Mouse (Mus musculus): ENCODE data around the gene Catsperz.
"Not testable (repeated sequence)": the region's sequence is repeated elsewhere in the genome, so short reads cannot be mapped to it uniquely, and the experiment has no call there.

Catsperz gene

DNA sequence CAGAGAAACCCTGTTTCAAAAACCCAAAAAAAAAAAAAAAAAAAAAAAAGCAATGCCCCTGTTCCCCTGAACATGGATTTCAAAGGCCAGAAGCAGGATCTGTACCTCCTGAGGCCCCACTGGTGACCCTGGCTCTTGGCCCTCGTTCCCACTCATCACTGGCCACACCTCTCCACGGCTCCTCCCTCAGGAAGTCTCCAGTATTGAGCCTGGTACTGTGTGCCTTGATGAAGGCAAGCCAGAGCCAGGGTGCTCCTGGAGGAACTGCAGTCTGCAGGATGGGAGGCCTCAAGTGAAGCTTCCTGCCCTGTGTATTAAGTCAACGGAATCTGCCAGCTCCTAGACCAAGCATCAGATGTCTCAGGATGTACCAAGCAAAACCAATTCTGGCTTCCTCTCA lies 19.0 kb downstream of the Catsperz start:
- DNase-seq, result no peak

- DNase-seq, result no peak
These were observed 19.6 kb downstream of the Catsperz start for GRCm38 (mm10) chr19:6905498-6906159.

GRCm38 (mm10) chr19:6904846-6905245 lies 20.3 kb downstream of the Catsperz start:
- no peak for DNase-seq

DNA sequence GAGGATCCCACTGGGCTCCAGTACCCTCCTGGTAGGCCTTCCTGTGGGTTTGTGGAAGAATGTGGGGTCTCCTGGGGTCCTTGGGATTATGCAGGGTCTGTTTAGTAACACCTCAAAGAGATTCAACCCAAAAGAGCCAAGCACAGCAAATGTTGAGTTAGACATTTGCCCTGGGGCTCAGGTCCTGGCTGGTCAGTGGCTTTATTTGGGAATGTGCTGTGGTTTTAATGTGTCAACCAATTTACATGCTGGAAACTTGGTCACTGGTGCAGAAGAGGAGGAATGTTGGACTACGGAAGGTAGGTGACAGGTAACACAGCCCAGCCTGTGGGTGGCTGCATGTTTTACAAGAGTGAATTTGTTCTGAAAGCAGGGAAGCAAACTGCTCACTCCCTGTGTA lies 22.1 kb downstream of the Catsperz start:
- DNase-seq, result no peak

- DNase-seq, result no peak
These were observed 25.5 kb downstream of the Catsperz start for GRCm38 (mm10) chr19:6899641-6900040.

DNA sequence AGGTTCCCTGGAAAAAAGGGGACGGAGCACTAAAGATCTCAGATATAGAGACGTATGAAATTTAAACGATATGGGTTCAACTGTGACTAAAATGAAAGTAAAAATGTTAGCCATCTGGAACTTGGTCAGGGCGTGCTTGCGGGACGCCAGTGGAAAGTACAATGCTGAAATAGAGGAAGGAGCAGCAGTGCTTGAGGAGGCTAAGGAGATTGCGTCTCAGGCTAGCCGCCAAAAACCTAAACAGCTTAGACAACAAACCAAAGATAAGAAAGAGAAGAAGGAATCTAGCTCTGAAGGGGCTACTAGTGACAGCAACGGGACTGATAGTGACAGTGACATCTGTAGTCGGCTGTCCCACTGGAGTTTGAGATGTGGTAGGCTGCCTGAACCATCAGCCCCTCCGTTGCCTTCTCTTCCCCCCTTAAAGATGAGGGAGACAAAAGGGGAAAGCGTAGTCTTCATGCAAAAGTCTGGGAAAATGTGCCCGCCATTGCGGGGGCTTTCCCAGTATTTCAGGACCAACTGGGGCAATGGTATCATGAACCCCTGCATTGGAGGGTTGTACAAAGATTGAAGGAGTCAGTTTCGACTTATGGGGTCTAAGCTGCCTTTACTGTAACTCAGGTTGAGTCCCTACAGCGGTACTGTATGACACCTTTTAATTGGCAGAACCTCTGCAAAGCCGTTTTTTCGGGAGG lies 29.4 kb downstream of the Catsperz start:
- DNase-seq, result not testable (repeated sequence)

- no peak for DNase-seq
These were observed 31.3 kb downstream of the Catsperz start for GRCm38 (mm10) chr19:6893731-6894451.

GRCm38 (mm10) chr19:6892512-6892911 lies 32.7 kb downstream of the Catsperz start:
- DNase-seq, result no peak

DNA sequence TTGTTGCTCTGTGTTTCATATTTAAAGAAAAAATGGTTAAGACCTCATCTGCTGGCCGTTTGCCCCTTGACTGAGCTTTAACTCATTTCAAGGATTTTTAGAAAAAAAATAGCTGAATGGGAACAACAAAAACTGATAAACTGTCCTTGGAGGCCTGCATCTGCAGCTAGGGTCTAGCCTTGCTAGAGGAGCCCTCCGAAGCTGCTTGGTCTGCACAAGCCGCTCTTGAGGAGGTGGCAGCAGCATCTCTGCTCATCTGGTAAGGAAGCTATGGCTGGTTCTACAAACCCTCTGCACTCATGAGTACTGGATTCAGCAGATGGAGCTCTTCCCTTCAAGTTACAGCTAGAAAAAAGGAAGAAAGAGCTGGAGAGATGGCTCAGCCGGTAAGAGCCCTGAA lies 47.2 kb downstream of the Catsperz start:
- DNase-seq, result no peak

DNA sequence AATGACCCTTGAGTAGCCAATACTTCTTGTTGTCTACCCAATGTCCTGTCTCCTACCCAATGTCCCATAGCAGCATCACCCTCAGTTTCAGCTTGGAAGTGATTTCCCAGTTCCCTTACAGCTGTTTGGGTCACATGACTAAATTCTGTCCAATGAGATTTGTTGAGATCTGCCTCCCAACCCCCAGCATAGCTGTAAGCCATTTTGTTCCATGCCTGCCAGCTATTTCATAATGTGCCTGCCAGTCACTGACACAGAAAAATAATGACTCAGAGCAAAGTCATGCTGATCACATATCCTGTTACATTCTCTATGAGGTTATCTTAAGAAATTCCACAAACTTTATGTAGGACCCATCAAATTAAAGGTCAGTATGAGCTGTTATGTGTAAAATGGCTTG lies 48.4 kb downstream of the Catsperz start:
- no peak for DNase-seq

GRCm38 (mm10) chr19:6875834-6876233 lies 49.3 kb downstream of the Catsperz start:
- no peak for DNase-seq

- DNase-seq, result no peak
These were observed 50.9 kb downstream of the Catsperz start for GRCm38 (mm10) chr19:6874257-6874656.

DNA sequence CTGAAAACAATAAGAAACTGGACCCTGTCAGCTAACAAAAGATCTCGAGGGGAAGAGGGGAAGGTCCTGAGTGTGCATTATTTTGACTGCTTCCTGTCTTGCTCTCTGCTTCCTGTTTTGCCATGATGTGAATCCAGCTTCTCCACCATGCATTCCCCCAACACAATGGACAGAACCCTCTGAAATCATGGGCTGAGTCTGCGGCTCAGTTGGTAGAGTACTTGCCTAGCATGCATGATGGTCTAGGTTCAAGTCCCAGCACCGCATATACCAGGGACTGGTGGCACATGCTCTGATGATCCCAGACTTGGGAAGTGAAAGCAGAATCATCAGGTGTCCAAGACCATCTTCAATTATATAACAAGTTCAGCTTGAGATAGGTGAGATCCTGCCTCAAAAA lies 52.5 kb downstream of the Catsperz start:
- no peak for DNase-seq
